Mouse (Mus musculus) stomach, embryonic 14.5 days (tissue): ENCODE measurements around the gene Sult1b1. TPM values are rescaled to one million over a fixed set of nuclear protein-coding genes. Genes with fewer than 3 reads are reported as not detected.

Experiments used
- ATAC-seq: fragments of 200-750 bp; cut with Nextera tagmentation; 2 replicates; pipeline ENCODE4 v1.8.0; 2017; ENCODE audit warnings: low read depth, moderate TSS enrichment; ENCODE audit not compliant: insufficient number of reproducible peaks, insufficient read depth, low FRiP score
- H3K27ac ChIP-seq: fragments of 300-500 bp; sonication (generic); 2 replicates; pipeline ENCODE4 v1.5.1; 2014; ENCODE audit warnings: mild to moderate bottlenecking, low read length, moderate library complexity, mixed read lengths
- H3K27me3 ChIP-seq: fragments of 300-500 bp; sonication (generic); 2 replicates; pipeline ENCODE4 v1.6.1; 2014; ENCODE audit warnings: low read length, control low read depth, mixed read lengths; ENCODE audit not compliant: control insufficient read depth, insufficient read depth
- H3K36me3 ChIP-seq: fragments of 300-500 bp; sonication (generic); 2 replicates; pipeline ENCODE4 v1.6.1; 2014; ENCODE audit warnings: mild to moderate bottlenecking, control low read depth, low read length, moderate library complexity, mixed read lengths; ENCODE audit not compliant: control insufficient read depth, insufficient read depth
- H3K4me1 ChIP-seq: fragments of 300-500 bp; sonication (generic); 2 replicates; pipeline ENCODE4 v1.6.1; 2014; ENCODE audit warnings: low read length, control low read depth, mixed read lengths; ENCODE audit not compliant: control insufficient read depth, insufficient read depth
- H3K4me2 ChIP-seq: fragments of 300-500 bp; sonication (generic); replicated peaks from 2 replicates; pipeline ENCODE4 v1.6.1; 2014; ENCODE audit warnings: low read depth, low read length, control low read depth
- H3K4me3 ChIP-seq: fragments of 300-500 bp; sonication (generic); 2 replicates; pipeline ENCODE4 v1.5.1; 2014; ENCODE audit warnings: low read depth, low read length, control low read depth
- H3K9ac ChIP-seq: fragments of 300-500 bp; sonication (generic); replicated peaks from 2 replicates; pipeline ENCODE4 v1.6.1; 2014; ENCODE audit warnings: low read depth, mild to moderate bottlenecking, control low read depth, low read length, moderate library complexity, mixed read lengths
- H3K9me3 ChIP-seq: fragments of 300-500 bp; sonication (generic); 2 replicates; pipeline ENCODE4 v1.6.1; 2016; ENCODE audit warnings: low read depth, low read length, control low read depth; ENCODE audit not compliant: control insufficient read depth
- WGBS: fragments of 180-500 bp; shearing (Covaris S2); extraction: QIAGEN DNeasy Blood & Tissue Kit; methylation state at CpG from one replicate; pipeline ENCODE4 v1.1.7; 2014; 5-methylcytosine and 5-hydroxymethylcytosine counted together
- polyA plus RNA-seq: library from polyadenylated mRNA; unstranded; fragments of >200 nt; fragmentation: Nextera tagmentation; extraction: Ambion mirVana; gene quantifications from 2 replicates; pipeline ENCODE4 v1.2.1, GENCODE M21; 2014

The Sult1b1 gene
- polyA plus RNA-seq, result 5.1 and 5.2 TPM in 2 replicates

DNA sequence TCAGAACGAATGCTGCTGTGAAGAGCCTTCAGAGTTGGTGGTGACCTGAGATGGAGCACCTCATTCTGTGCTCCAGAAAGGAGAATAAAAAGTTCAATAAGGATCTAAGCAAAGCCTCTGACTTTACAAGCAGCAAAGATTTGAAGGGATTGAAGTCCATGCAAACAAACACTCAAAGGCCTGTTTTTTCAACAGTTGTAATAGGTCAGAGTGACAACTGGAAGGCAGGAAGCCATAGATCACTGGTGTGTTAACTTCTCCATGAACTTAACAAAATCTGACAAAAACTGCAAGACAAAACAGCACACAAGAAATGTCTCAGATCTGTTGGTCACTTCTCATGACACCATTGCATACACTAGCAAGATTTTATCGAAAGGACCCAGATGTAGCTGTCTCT lies at the start of gene Sult1b1:
Gene Sult1b1, minus strand, starts transcription at position 85 of the 400 bp plus-strand sequence.
- Histone ChIP-seq H3K36me3 (no peaks in the 10 kb centered on the region), H3K9me3 (no peaks in the 10 kb centered on the region), H3K4me2 (no peak within 1 kb of the TSS), H3K4me1 (no peaks in the 10 kb centered on the region), H3K27ac (no peak within 1 kb of the TSS), H3K4me3 (no peak within 1 kb of the TSS), H3K9ac (no peak within 1 kb of the TSS), H3K27me3 (no peaks in the 10 kb centered on the region)
- no peak for ATAC-seq
- 88% methylated on average over 2 of the region's 2 CpGs for WGBS

DNA sequence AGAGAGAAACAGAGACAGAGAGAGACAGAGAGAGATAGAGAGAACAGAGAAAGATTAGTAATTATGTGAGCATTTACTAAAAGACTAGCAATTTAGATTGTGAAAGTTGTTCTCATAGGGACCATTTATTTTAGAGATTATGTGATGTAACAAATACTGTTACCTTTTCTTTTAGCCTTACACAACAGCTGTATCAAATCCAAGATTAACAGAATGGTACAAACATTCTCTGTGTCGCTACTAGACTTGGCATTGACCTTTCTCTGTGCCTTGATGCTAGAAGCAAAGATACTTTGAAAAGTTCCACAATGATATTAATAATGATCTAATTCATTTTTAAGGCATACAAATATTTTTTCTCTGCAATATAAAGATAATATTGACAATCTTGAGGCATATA lies 42.4 kb upstream of the Sult1b1 start:
- H3K27ac ChIP-seq, result no peak overlapping the region
- 72% methylated on average over 1 of the region's 1 CpGs for WGBS
- no peaks in the 10 kb centered on the region for H3K27me3 ChIP-seq
- no peak overlapping the region for H3K9ac ChIP-seq
- no peak overlapping the region for H3K4me3 ChIP-seq
- H3K4me2 ChIP-seq, result no peak overlapping the region
- ATAC-seq, result no peak
- H3K36me3 ChIP-seq, result no peaks in the 10 kb centered on the region
- H3K4me1 ChIP-seq, result no peaks in the 10 kb centered on the region
- no peaks in the 10 kb centered on the region for H3K9me3 ChIP-seq

DNA sequence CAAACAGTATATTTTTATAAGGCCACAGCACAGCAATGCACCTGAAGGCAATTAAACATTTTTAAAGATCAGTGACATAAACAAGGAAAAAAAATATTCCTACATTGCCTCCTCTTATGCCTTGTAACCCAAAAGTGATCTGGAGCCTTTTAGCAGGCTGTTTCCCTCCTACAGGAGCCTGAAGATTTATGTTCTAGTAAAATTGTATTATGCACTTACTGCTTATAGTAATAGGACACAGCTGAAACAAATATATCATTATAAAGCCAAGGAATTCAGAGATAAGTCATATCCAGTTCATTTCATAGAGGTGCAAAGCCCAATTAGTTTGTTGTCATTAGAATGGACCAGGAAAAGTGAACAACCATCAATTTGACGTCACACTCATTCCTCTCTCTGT lies 36.2 kb upstream of the Sult1b1 start:
- Histone ChIP-seq H3K36me3 (no peaks in the 10 kb centered on the region), H3K4me3 (no peak overlapping the region), H3K9me3 (no peaks in the 10 kb centered on the region), H3K27me3 (no peaks in the 10 kb centered on the region), H3K4me2 (no peak overlapping the region), H3K27ac (no peak overlapping the region), H3K4me1 (no peaks in the 10 kb centered on the region), H3K9ac (no peak overlapping the region)
- ATAC-seq, result no peak
- WGBS, result 37% methylated on average over 1 of the region's 1 CpGs

DNA sequence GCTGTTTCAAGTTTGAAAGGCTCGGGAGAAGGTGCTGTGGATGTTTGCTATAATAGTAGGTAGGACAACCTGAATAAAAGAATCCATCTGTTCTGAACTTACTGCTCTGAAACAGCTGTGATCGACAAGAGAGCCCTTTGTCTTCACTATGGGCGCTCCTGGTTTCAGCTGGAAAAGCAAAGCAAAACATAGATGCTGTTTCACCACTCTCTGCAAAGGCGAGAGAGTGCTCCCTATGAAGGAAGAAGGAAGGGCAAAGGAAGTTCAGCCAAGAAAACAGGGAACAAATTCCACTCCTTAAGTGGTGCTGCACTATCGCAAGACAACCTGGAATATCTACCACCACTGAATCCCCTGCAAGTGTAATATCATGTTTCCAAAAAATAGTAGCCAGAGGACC lies 35.5 kb upstream of the Sult1b1 start:
- H3K4me1 ChIP-seq, result no peaks in the 10 kb centered on the region
- no peaks in the 10 kb centered on the region for H3K27me3 ChIP-seq
- no peaks in the 10 kb centered on the region for H3K36me3 ChIP-seq
- no peak overlapping the region for H3K4me2 ChIP-seq
- no peak overlapping the region for H3K27ac ChIP-seq
- no peak overlapping the region for H3K9ac ChIP-seq
- no peak for ATAC-seq
- WGBS, result 46% methylated on average over 5 of the region's 5 CpGs
- no peaks in the 10 kb centered on the region for H3K9me3 ChIP-seq
- no peak overlapping the region for H3K4me3 ChIP-seq

DNA sequence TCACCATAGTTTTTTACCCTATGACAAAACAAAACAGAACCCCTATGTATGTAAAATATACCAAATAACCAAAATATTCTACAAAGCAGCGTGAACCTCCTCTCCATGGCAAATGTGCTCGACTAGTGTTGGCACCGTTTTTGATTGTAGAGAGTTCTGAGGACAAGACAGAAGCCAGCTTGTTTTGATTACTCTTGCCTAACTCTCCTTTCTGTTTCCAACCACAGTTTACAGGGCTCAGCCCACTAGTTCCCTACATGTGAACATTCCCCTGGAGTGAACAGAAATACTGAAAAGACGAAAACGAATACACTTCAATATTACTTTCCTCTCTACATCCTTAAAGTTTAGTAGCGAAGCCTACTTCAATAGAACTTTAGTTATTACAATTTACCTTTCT lies 34.8 kb upstream of the Sult1b1 start:
- no peak for ATAC-seq
- Histone ChIP-seq H3K4me1 (no peaks in the 10 kb centered on the region), H3K4me2 (no peak overlapping the region), H3K9me3 (no peaks in the 10 kb centered on the region), H3K36me3 (no peaks in the 10 kb centered on the region), H3K9ac (no peak overlapping the region), H3K4me3 (no peak overlapping the region), H3K27me3 (no peaks in the 10 kb centered on the region), H3K27ac (no peak overlapping the region)
- 85% methylated on average over 6 of the region's 6 CpGs for WGBS

DNA sequence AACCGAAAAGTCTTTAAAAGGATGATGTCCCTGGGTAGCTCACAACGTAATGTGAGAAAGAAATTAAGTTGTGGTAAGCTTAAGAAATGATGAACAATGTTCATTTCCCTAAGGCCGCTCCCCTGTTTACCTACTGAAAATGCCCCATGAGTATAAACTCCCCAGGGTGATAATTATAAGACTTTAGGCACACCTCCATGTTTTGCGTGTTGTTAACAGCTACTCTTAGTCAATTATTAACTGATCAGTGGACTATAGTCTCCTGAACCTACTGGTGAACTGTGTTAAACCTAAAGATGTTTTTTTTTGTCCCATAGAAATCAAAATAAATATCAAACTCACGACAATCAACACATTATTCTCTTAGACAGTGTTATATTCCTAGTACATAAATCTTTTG lies 30.9 kb upstream of the Sult1b1 start, which contains the start of gene Sult1d1:
Gene Sult1d1, minus strand, starts transcription at position 183 of the 400 bp plus-strand sequence.
- Histone ChIP-seq H3K9me3 (no peaks in the 10 kb centered on the region), H3K9ac (no peak within 1 kb of the TSS), H3K4me2 (no peak within 1 kb of the TSS), H3K36me3 (no peaks in the 10 kb centered on the region), H3K4me1 (no peaks in the 10 kb centered on the region), H3K27ac (no peak within 1 kb of the TSS), H3K27me3 (no peaks in the 10 kb centered on the region), H3K4me3 (no peak within 1 kb of the TSS)
- 0 out of 2 replicates have a peak, but pooled peaks have one; percentile 46 for ATAC-seq
- 73% methylated on average over 5 of the region's 5 CpGs for WGBS

DNA sequence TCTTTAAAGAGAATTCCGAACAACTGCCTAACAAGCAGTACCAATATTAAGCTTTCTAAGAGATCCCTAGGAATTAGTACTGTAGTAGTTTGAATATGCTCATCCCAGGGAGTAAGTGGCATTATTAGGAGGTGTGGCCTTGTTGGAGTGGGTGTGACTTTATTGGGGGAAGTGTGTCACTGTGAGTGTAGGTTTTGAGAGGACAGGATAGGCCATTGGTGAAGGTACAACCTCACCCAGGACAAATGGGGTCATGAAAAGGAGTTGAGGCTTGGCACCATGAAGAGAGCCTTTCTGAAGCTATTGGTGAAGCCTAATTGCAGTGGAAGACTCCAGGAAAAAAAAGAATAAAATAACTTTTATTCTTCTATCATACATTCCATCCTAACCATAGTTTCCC lies 29.3 kb upstream of the Sult1b1 start:
- no peak for ATAC-seq
- no peak overlapping the region for H3K4me2 ChIP-seq
- H3K4me3 ChIP-seq, result no peak overlapping the region
- H3K27ac ChIP-seq, result no peak overlapping the region
- H3K9ac ChIP-seq, result no peak overlapping the region
- 92% methylated on average over 1 of the region's 1 CpGs for WGBS
- no peaks in the 10 kb centered on the region for H3K36me3 ChIP-seq
- H3K27me3 ChIP-seq, result no peaks in the 10 kb centered on the region
- H3K4me1 ChIP-seq, result no peaks in the 10 kb centered on the region
- H3K9me3 ChIP-seq, result no peaks in the 10 kb centered on the region

DNA sequence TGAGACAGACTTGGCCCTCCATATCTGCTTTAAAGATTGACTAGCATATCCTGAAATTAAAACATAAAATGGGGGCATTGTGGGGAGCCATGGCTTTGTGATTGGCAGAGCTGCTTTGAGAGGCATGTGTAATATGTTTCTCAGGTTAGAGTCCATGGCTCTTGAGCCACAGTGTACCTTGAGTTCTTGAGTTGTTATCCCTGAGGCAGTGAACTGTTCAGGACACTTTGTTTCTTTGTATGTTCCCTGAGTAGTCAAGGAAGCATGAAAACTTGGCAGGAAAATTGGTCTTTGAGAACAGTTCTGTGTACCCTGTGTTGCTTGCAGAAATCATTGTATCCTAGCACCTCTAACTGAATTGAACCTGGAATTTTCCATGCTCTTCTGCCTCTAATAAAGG lies 25.0 kb upstream of the Sult1b1 start:
- Histone ChIP-seq H3K36me3 (no peaks in the 10 kb centered on the region), H3K27ac (no peak overlapping the region), H3K27me3 (no peaks in the 10 kb centered on the region), H3K4me2 (no peak overlapping the region), H3K4me3 (no peak overlapping the region), H3K9ac (no peak overlapping the region), H3K4me1 (no peaks in the 10 kb centered on the region), H3K9me3 (no peaks in the 10 kb centered on the region)
- no peak for ATAC-seq

DNA sequence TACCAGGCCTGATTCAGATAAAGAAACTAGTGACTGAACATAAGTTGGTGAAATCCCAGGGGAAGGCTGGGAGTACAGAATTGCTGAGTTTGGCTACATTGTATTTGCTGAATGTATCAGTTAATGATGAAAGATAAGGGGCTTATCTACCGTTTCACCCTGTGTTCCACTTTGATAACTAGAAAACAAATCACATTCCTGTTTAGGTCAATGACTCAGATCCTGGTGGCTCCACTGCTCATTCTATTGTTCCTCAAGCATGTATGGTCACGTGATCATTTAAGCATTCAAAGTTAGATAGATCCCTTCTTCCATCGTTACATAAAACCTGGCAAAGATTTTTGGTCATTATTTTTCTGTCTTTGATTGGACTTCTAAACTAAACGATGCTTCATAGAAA lies 24.5 kb upstream of the Sult1b1 start:
- no peak overlapping the region for H3K9ac ChIP-seq
- no peaks in the 10 kb centered on the region for H3K4me1 ChIP-seq
- no peaks in the 10 kb centered on the region for H3K27me3 ChIP-seq
- H3K36me3 ChIP-seq, result no peaks in the 10 kb centered on the region
- no peak overlapping the region for H3K4me2 ChIP-seq
- no peak overlapping the region for H3K4me3 ChIP-seq
- 70% methylated on average over 4 of the region's 4 CpGs for WGBS
- no peak for ATAC-seq
- no peaks in the 10 kb centered on the region for H3K9me3 ChIP-seq
- H3K27ac ChIP-seq, result no peak overlapping the region
